Mouse (Mus musculus) G1E (cell line): Measurements from ENCODE around the gene Tex261.

Source experiments
- CTCF ChIP-seq: IDR thresholded peaks from 2 replicates; pipeline ENCODE4 v1.5.1; 2012; ENCODE audit warnings: low read depth, low read length, inconsistent platforms, mixed read lengths
- GATA1 ChIP-seq: IDR thresholded peaks from 2 replicates; pipeline ENCODE4 v1.6.1; 2012; ENCODE audit warnings: borderline replicate concordance, low read length, inconsistent platforms, mixed read lengths

DNA sequence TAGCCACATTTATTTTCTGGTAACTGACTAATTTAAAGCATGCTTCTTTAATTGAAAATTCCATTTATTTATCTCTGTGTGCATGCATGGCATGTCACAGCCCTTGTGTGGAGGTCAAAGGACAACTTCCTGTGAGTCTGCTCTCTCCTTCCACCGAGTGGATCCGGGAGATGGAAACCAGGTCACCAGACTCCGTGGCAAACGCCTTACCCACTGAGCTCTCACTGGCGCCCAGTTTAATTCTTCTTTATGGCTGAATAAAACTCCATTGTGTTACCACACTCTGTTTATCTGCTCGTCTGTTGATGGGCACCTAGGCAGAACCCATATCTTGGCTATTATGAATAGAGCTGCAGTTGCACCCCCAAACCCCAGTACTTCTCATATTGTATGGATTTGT is 53.1 kb downstream of the Tex261 start:
- TF ChIP-seq CTCF = no peak
- TF ChIP-seq GATA1 = no peak
